Mouse (Mus musculus) neural tube, embryonic 12.5 days (tissue): ENCODE data around the gene Clic1. TPM values are rescaled to one million over a fixed set of nuclear protein-coding genes. Genes with fewer than 3 reads are reported as not detected.
A peak's percentile ranks its signal among the peaks of the same experiment; 100 is the strongest.

Experiments used
- ATAC-seq: fragments of 200-750 bp; cut with Nextera tagmentation; 2 replicates; pipeline ENCODE4 v1.8.0; 2017; ENCODE audit warnings: low read depth, mild to moderate bottlenecking, moderate TSS enrichment, moderate library complexity; ENCODE audit not compliant: low FRiP score
- H3K27ac ChIP-seq: fragments of 300-500 bp; sonication (generic); 2 replicates; pipeline ENCODE4 v1.5.1; 2016
- H3K27me3 ChIP-seq: fragments of 300-500 bp; sonication (generic); replicated peaks from 2 replicates; pipeline ENCODE4 v1.6.1; 2016; ENCODE audit warnings: mild to moderate bottlenecking
- H3K36me3 ChIP-seq: fragments of 300-500 bp; sonication (generic); 2 replicates; pipeline ENCODE4 v1.6.1; 2016; ENCODE audit warnings: mild to moderate bottlenecking
- H3K4me1 ChIP-seq: fragments of 300-500 bp; sonication (generic); 2 replicates; pipeline ENCODE4 v1.6.1; 2016
- H3K4me2 ChIP-seq: fragments of 300-500 bp; sonication (generic); replicated peaks from 2 replicates; pipeline ENCODE4 v1.6.1; 2016; ENCODE audit warnings: mild to moderate bottlenecking
- H3K4me3 ChIP-seq: fragments of 300-500 bp; sonication (generic); 2 replicates; pipeline ENCODE4 v1.5.1; 2016
- H3K9ac ChIP-seq: fragments of 300-500 bp; sonication (generic); 2 replicates; pipeline ENCODE4 v1.6.1; 2016; ENCODE audit warnings: mild to moderate bottlenecking
- H3K9me3 ChIP-seq: fragments of 300-500 bp; sonication (generic); 2 replicates; pipeline ENCODE4 v1.6.1; 2016; ENCODE audit warnings: mild to moderate bottlenecking
- WGBS: fragments of 180-500 bp; shearing (Covaris S2); methylation state at CpG from one replicate; pipeline ENCODE4 v1.1.7; 2016; 5-methylcytosine and 5-hydroxymethylcytosine counted together
- polyA plus RNA-seq: library from polyadenylated mRNA; unstranded; fragments of >200 nt; fragmentation: Nextera tagmentation; extraction: Ambion mirVana; gene quantifications from 2 replicates; pipeline ENCODE4 v1.2.1, GENCODE M21; 2016

Clic1 gene
- polyA plus RNA-seq, 1 experiment from 2014 or later, result 178 TPM

GRCm38 (mm10) chr17:35051156-35052086, 1.7 kb downstream of the Clic1 start:
- 2% methylated on average over 21 of the region's 21 CpGs for WGBS
- H3K36me3 ChIP-seq, result peaks cover 33% of the 10 kb centered on the region
- peak; percentile 61 for ATAC-seq

GRCm38 (mm10) chr17:35052271-35052798, 2.6 kb downstream of the Clic1 start:
- peaks cover 35% of the 10 kb centered on the region for H3K36me3 ChIP-seq
- H3K4me1 ChIP-seq, result peaks cover 46% of the 10 kb centered on the region
- H3K9ac ChIP-seq, result peak overlapping the region; percentile 80
- H3K9me3 ChIP-seq, result no peaks in the 10 kb centered on the region
- H3K27ac ChIP-seq, result peak overlapping the region; percentile 83
- H3K27me3 ChIP-seq, result no peaks in the 10 kb centered on the region
- peak overlapping the region; percentile 82 for H3K4me2 ChIP-seq
- peak overlapping the region; percentile 42 for H3K4me3 ChIP-seq
- WGBS, result 84% methylated on average over 12 of the region's 12 CpGs
- no peak for ATAC-seq

More at GRCm38 (mm10) chr17:35051156-35052086, 1.7 kb downstream of the Clic1 start:
- peak overlapping the region; percentile 83 for H3K27ac ChIP-seq
- peak overlapping the region; percentile 42 for H3K4me3 ChIP-seq
- peaks cover 52% of the 10 kb centered on the region for H3K4me1 ChIP-seq
- H3K9me3 ChIP-seq, result no peaks in the 10 kb centered on the region
- H3K4me2 ChIP-seq, result peak overlapping the region; percentile 82
- no peaks in the 10 kb centered on the region for H3K27me3 ChIP-seq
- peak overlapping the region; percentile 80 for H3K9ac ChIP-seq

GRCm38 (mm10) chr17:35055691-35056495, 6.1 kb downstream of the Clic1 start:
- ATAC-seq, result no peak
- H3K9me3 ChIP-seq, result no peaks in the 10 kb centered on the region
- 92% methylated on average over 7 of the region's 7 CpGs for WGBS
- no peaks in the 10 kb centered on the region for H3K27me3 ChIP-seq
- H3K9ac ChIP-seq, result no peak overlapping the region
- no peak overlapping the region for H3K27ac ChIP-seq
- peaks cover 40% of the 10 kb centered on the region for H3K4me1 ChIP-seq
- H3K36me3 ChIP-seq, result peaks cover 43% of the 10 kb centered on the region
- no peak overlapping the region for H3K4me2 ChIP-seq
- H3K4me3 ChIP-seq, result no peak overlapping the region

GRCm38 (mm10) chr17:35057090-35057489, 7.3 kb downstream of the Clic1 start:
- no peaks in the 10 kb centered on the region for H3K27me3 ChIP-seq
- no peak overlapping the region for H3K27ac ChIP-seq
- no peak for ATAC-seq

GRCm38 (mm10) chr17:35058316-35058715, 8.6 kb downstream of the Clic1 start:
- 70% methylated on average over 9 of the region's 9 CpGs for WGBS
- H3K9ac ChIP-seq, result 0 out of 2 replicates have a peak overlapping the region, but pooled peaks have one; percentile 13
- peaks cover 56% of the 10 kb centered on the region for H3K36me3 ChIP-seq

More at GRCm38 (mm10) chr17:35057090-35057489, 7.3 kb downstream of the Clic1 start:
- peaks cover 53% of the 10 kb centered on the region for H3K36me3 ChIP-seq
- no peaks in the 10 kb centered on the region for H3K9me3 ChIP-seq
- H3K4me3 ChIP-seq, result no peak overlapping the region
- H3K4me1 ChIP-seq, result peaks cover 30% of the 10 kb centered on the region
- WGBS, result 79% methylated on average over 3 of the region's 3 CpGs
- no peak overlapping the region for H3K4me2 ChIP-seq
- no peak overlapping the region for H3K9ac ChIP-seq

GRCm38 (mm10) chr17:35058911-35059892, 9.4 kb downstream of the Clic1 start, which contains the start of gene Ddah2:
Ddah2 (plus strand) TSS chr17:35059035.
- peak; percentile 93 for ATAC-seq
- peak within 1 kb of the TSS; percentile 80 for H3K4me3 ChIP-seq
- peak within 1 kb of the TSS; percentile 94 for H3K4me2 ChIP-seq
- WGBS, result under 1% methylated on average over 57 of the region's 57 CpGs
- H3K27me3 ChIP-seq, result 0 out of 2 replicates have a peak, but pooled peaks cover 3% of the 10 kb centered on the region
- peaks cover 50% of the 10 kb centered on the region for H3K36me3 ChIP-seq
- H3K27ac ChIP-seq, result peak within 1 kb of the TSS; percentile 75
- H3K9ac ChIP-seq, result peak within 1 kb of the TSS; percentile 86
- H3K4me1 ChIP-seq, result peaks cover 23% of the 10 kb centered on the region
- no peaks in the 10 kb centered on the region for H3K9me3 ChIP-seq

More at GRCm38 (mm10) chr17:35058316-35058715, 8.6 kb downstream of the Clic1 start:
- Histone ChIP-seq H3K9me3 (no peaks in the 10 kb centered on the region), H3K27ac (no peak overlapping the region), H3K4me2 (peak overlapping the region; percentile 94), H3K27me3 (no peaks in the 10 kb centered on the region), H3K4me1 (peaks cover 21% of the 10 kb centered on the region), H3K4me3 (no peak overlapping the region)
- 0 out of 2 replicates have a peak, but pooled peaks have one; percentile 0 for ATAC-seq

GRCm38 (mm10) chr17:35060071-35060470, 10.3 kb downstream of the Clic1 start:
- Histone ChIP-seq H3K9me3 (no peaks in the 10 kb centered on the region), H3K27ac (no peak overlapping the region), H3K36me3 (peaks cover 46% of the 10 kb centered on the region), H3K9ac (peak overlapping the region; percentile 86), H3K27me3 (0 out of 2 replicates have a peak, but pooled peaks cover 4% of the 10 kb centered on the region), H3K4me3 (peak overlapping the region; percentile 80), H3K4me1 (peaks cover 29% of the 10 kb centered on the region), H3K4me2 (peak overlapping the region; percentile 94)
- 0 out of 2 replicates have a peak, but pooled peaks have one; percentile 0 for ATAC-seq
- WGBS, result 23% methylated on average over 14 of the region's 14 CpGs

- no peak for ATAC-seq
- Histone ChIP-seq H3K9ac (peak overlapping the region; percentile 86; the same call in 1 of the 2 replicates), H3K4me1 (peaks cover 36% of the 10 kb centered on the region), H3K27me3 (peaks cover 11% of the 10 kb centered on the region), H3K36me3 (peaks cover 39% of the 10 kb centered on the region), H3K9me3 (no peaks in the 10 kb centered on the region), H3K27ac (no peak overlapping the region), H3K4me3 (peak overlapping the region; percentile 80; the same call in 1 of the 2 replicates), H3K4me2 (peak overlapping the region; percentile 94)
- WGBS, result 57% methylated on average over 22 of the region's 22 CpGs
These were observed 11.1 kb downstream of the Clic1 start for GRCm38 (mm10) chr17:35060737-35061297.

GRCm38 (mm10) chr17:35061299-35061698, 11.5 kb downstream of the Clic1 start:
- Histone ChIP-seq H3K9me3 (no peaks in the 10 kb centered on the region), H3K4me3 (no peak overlapping the region), H3K27me3 (peaks cover 16% of the 10 kb centered on the region), H3K4me2 (peak overlapping the region; percentile 94), H3K4me1 (peaks cover 37% of the 10 kb centered on the region), H3K36me3 (peaks cover 35% of the 10 kb centered on the region), H3K9ac (no peak overlapping the region; the same call in 1 of the 2 replicates), H3K27ac (no peak overlapping the region)
- ATAC-seq, result no peak
- WGBS, result 85% methylated on average over 8 of the region's 8 CpGs

- Histone ChIP-seq H3K36me3 (peaks cover 27% of the 10 kb centered on the region), H3K27me3 (peaks cover 26% of the 10 kb centered on the region), H3K9me3 (no peaks in the 10 kb centered on the region), H3K4me1 (peaks cover 34% of the 10 kb centered on the region), H3K9ac (no peak overlapping the region), H3K27ac (no peak overlapping the region), H3K4me3 (no peak overlapping the region), H3K4me2 (no peak overlapping the region)
- WGBS, result 82% methylated on average over 3 of the region's 3 CpGs
- no peak for ATAC-seq
These were observed 13.7 kb downstream of the Clic1 start for GRCm38 (mm10) chr17:35063466-35063865.
